Mouse (Mus musculus): ENCODE data around the gene Hmgxb4.

The Hmgxb4 gene

GRCm38 (mm10) chr8:75070297-75070696 lies 77.1 kb downstream of the Hmgxb4 start:
- in situ Hi-C loops (cut with MboI; ENCODE audit: low sequenced_read_pairs): no loop called here

- in situ Hi-C loops (cut with MboI; ENCODE audit: low sequenced_read_pairs): no loop called here
Measured at GRCm38 (mm10) chr8:75071627-75072346, 78.6 kb downstream of the Hmgxb4 start.

GRCm38 (mm10) chr8:75074876-75075275 lies 81.7 kb downstream of the Hmgxb4 start:
- in situ Hi-C loops (cut with MboI; ENCODE audit: low sequenced_read_pairs): no loop called here

GRCm38 (mm10) chr8:75078215-75078614 lies 85.1 kb downstream of the Hmgxb4 start:
- in situ Hi-C loops (cut with MboI; ENCODE audit: low sequenced_read_pairs): no loop called here

- in situ Hi-C loops (cut with MboI; ENCODE audit: low sequenced_read_pairs): no loop called here
Measured at GRCm38 (mm10) chr8:75078851-75079250, 85.7 kb downstream of the Hmgxb4 start.

Measured in CH12F3 (cell line).